In genomic region chr8:12162921-12163705, GRCm38 (mm10) we compare ENCODE assay signal across 8 mouse cellular contexts.
A peak's percentile ranks its signal among the peaks of the same experiment; 100 is the strongest.
DNase-seq lines count a peak whose midpoint lies in the region; ATAC-seq lines count a peak whose summit lies in the region.

No protein-coding gene starts in this region.

- H3K9ac ChIP-seq in stomach, embryonic 15.5 days: no peak overlapping the region

- peaks cover 8% of the 10 kb centered on the region; the same call in 1 of the 2 replicates for H3K4me1 ChIP-seq in stomach, embryonic 15.5 days

- H3K9me3 ChIP-seq in stomach, embryonic 15.5 days: no peaks in the 10 kb centered on the region

- no peak for ATAC-seq in stomach, embryonic 15.5 days (ENCODE audit: insufficient read depth, low FRiP score, low read depth)

- H3K4me2 ChIP-seq in stomach, embryonic 15.5 days: peak overlapping the region; percentile 39

- no peaks in the 10 kb centered on the region for H3K27me3 ChIP-seq in stomach, embryonic 15.5 days (replicated peaks)

- peak overlapping the region; percentile 21; the same call in 1 of the 2 replicates for H3K4me3 ChIP-seq in stomach, embryonic 15.5 days (replicated peaks)

- peak; percentile 34 to 42 for DNase-seq in cerebellum, postnatal 10 days
- no peak for DNase-seq in cerebellum, adult 9-11 months
- peak; percentile 24 to 31 for DNase-seq in right cerebral cortex, adult 2 months (ENCODE audit: low spot score in 2 of 2)
- DNase-seq in right cerebral cortex, postnatal 36 days (ENCODE audit: low spot score in 2 of 2): no peak
- peak; percentile 29 for DNase-seq in kidney, postnatal 10 days
- no peak for DNase-seq in thymus, adult 18-20 months
- no peak for DNase-seq in retina, embryonic 14.5 days (ENCODE audit: low spot score)

- H3K27ac ChIP-seq in stomach, embryonic 15.5 days: no peak overlapping the region

- H3K36me3 ChIP-seq in stomach, embryonic 15.5 days: no peaks in the 10 kb centered on the region

- 12% methylated on average over 22 of the region's 22 CpGs for WGBS in stomach, embryonic 15.5 days

Comparison
In these comparisons a context has a peak if more than half of its experiments do, and no peak if none do; other contexts are left out.
1. DNase-seq: peak in cerebellum, postnatal 10 days (2 of 2), right cerebral cortex, adult 2 months (2 of 2) and kidney, postnatal 10 days (single experiment); none in cerebellum, adult 9-11 months (single experiment), right cerebral cortex, postnatal 36 days (0 of 2), thymus, adult 18-20 months (0 of 2) and retina, embryonic 14.5 days (single experiment).